11 mouse cellular contexts compared by ENCODE assay signal in the genomic region with DNA sequence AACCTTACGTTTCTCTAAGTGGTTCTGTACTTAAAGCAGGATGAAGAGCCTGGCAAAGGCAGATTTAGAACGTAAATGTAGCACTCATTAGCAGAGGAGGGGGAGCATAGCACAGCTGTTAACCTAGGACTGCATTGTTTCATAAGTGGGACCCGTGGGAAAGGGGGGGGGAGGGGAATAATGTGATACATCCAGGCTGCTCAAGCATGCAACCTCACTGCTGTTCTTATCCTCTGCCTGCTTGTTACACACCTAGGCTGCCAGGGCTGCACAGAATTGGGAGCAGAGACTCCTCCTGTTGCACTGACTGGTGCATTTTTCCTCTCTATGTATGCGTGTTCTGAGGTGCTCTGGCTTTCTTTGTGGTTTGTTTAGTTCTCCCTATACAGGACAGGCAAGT.
A peak's percentile ranks its signal among the peaks of the same experiment; 100 is the strongest.
DNase-seq lines count a peak whose midpoint lies in the region; ATAC-seq and TF ChIP-seq lines count a peak whose summit lies in the region.
"Had no signal": no experiment of that assay in that cellular context is flagged by ENCODE, and none has a peak within 500 bp of the region (broad histone marks: within the 10 kb centered on the region; RNA-seq: fewer than 3 reads in every experiment).

No protein-coding gene starts in this region.

- no peak overlapping the region for H3K9ac ChIP-seq in midbrain, embryonic 11.5 days (ENCODE audit: low read length)
- no peak overlapping the region for H3K9ac ChIP-seq in forebrain, embryonic 15.5 days (replicated peaks)
- no peak overlapping the region for H3K9ac ChIP-seq in liver, embryonic 12.5 days
- H3K9ac ChIP-seq: liver, embryonic 14.5 days had no signal

- TF ChIP-seq POLR2A in cerebellum, adult 2 months (IDR thresholded peaks at IDR 0.05; ENCODE audit: borderline replicate concordance, insufficient read depth, low read length), result no peak

- no peak for TF ChIP-seq CTCF in cerebellum, adult 2 months (IDR thresholded peaks at IDR 0.05; ENCODE audit: borderline replicate concordance, insufficient read depth, low read depth, low read length)

- peak; percentile 80 for ATAC-seq in midbrain, embryonic 11.5 days (ENCODE audit: low FRiP score)
- ATAC-seq in forebrain, embryonic 15.5 days (replicated peaks), result 0 out of 2 replicates have a peak, but pooled peaks have one; percentile 35
- ATAC-seq in inflammation-experienced regulatory T-cells, adult 6 months, result no peak
- ATAC-seq in liver, embryonic 12.5 days, result no peak

- DNase-seq in midbrain, embryonic 11.5 days (ENCODE audit: low spot score, missing footprints), result peak; percentile 74
- DNase-seq in midbrain, embryonic 10.5 days (ENCODE audit: low spot score), result no peak
- DNase-seq in mesoderm, embryonic 11.5 days (ENCODE audit: low read depth, low spot score), result peak; percentile 15
- peak; percentile 71 for DNase-seq in retina, postnatal 1 day
- no peak for DNase-seq in cerebellum, adult 2 months
- DNase-seq: heart, adult 18-20 months; kidney, postnatal 36 days had no signal

- H3K4me3 ChIP-seq in midbrain, embryonic 11.5 days (ENCODE audit: low read depth, low read length), result no peak overlapping the region
- no peak overlapping the region for H3K4me3 ChIP-seq in midbrain, embryonic 10.5 days
- H3K4me3 ChIP-seq in forebrain, embryonic 15.5 days, result no peak overlapping the region
- H3K4me3 ChIP-seq in cerebellum, adult 2 months (replicated peaks; ENCODE audit: insufficient read depth, low read depth, low read length), result no peak overlapping the region
- no peak overlapping the region for H3K4me3 ChIP-seq in liver, embryonic 12.5 days

- H3K27ac ChIP-seq in midbrain, embryonic 11.5 days (ENCODE audit: low read depth, low read length), result no peak overlapping the region
- no peak overlapping the region for H3K27ac ChIP-seq in midbrain, embryonic 10.5 days (replicated peaks)
- H3K27ac ChIP-seq in forebrain, embryonic 15.5 days (replicated peaks), result no peak overlapping the region
- H3K27ac ChIP-seq in cerebellum, adult 2 months (ENCODE audit: insufficient read depth, low read length), result no peak overlapping the region
- no peak overlapping the region for H3K27ac ChIP-seq in liver, embryonic 12.5 days
- H3K27ac ChIP-seq: liver, embryonic 14.5 days had no signal

- no peaks in the 10 kb centered on the region for H3K9me3 ChIP-seq in midbrain, embryonic 11.5 days (ENCODE audit: control insufficient read depth, low read length)
- H3K9me3 ChIP-seq in midbrain, embryonic 10.5 days (replicated peaks), result no peaks in the 10 kb centered on the region
- no peaks in the 10 kb centered on the region for H3K9me3 ChIP-seq in forebrain, embryonic 15.5 days
- H3K9me3 ChIP-seq in liver, embryonic 12.5 days (replicated peaks), result no peaks in the 10 kb centered on the region

- H3K4me1 ChIP-seq in midbrain, embryonic 11.5 days (ENCODE audit: control insufficient read depth, insufficient read depth, low read length), result no peaks in the 10 kb centered on the region
- no peaks in the 10 kb centered on the region for H3K4me1 ChIP-seq in midbrain, embryonic 10.5 days
- H3K4me1 ChIP-seq in forebrain, embryonic 15.5 days, result 0 out of 2 replicates have a peak, but pooled peaks cover 2% of the 10 kb centered on the region
- no peaks in the 10 kb centered on the region for H3K4me1 ChIP-seq in cerebellum, adult 2 months (ENCODE audit: control insufficient read depth, insufficient read depth, low read length)
- H3K4me1 ChIP-seq in liver, embryonic 12.5 days, result no peaks in the 10 kb centered on the region

- no peak overlapping the region for H3K4me2 ChIP-seq in midbrain, embryonic 11.5 days
- H3K4me2 ChIP-seq in forebrain, embryonic 15.5 days (replicated peaks), result no peak overlapping the region
- H3K4me2 ChIP-seq in liver, embryonic 12.5 days, result no peak overlapping the region

- no peaks in the 10 kb centered on the region for H3K36me3 ChIP-seq in midbrain, embryonic 11.5 days (ENCODE audit: control insufficient read depth, insufficient read depth, low read length)
- no peaks in the 10 kb centered on the region for H3K36me3 ChIP-seq in midbrain, embryonic 10.5 days
- H3K36me3 ChIP-seq in forebrain, embryonic 15.5 days, result no peaks in the 10 kb centered on the region
- H3K36me3 ChIP-seq in liver, embryonic 12.5 days, result no peaks in the 10 kb centered on the region

- 59% methylated on average over 4 of the region's 4 CpGs for WGBS in midbrain, embryonic 11.5 days
- 56% methylated on average over 4 of the region's 4 CpGs for WGBS in midbrain, embryonic 10.5 days
- 19% methylated on average over 4 of the region's 4 CpGs for WGBS in forebrain, embryonic 15.5 days
- WGBS in cerebellum, adult 2 months, result 44% methylated on average over 4 of the region's 4 CpGs
- 42% methylated on average over 4 of the region's 4 CpGs for WGBS in liver, embryonic 12.5 days (ENCODE audit: insufficient replicate concordance)

- no peaks in the 10 kb centered on the region for H3K27me3 ChIP-seq in midbrain, embryonic 11.5 days (ENCODE audit: control insufficient read depth, insufficient read depth, low read length)
- no peaks in the 10 kb centered on the region for H3K27me3 ChIP-seq in midbrain, embryonic 10.5 days (ENCODE audit: low read depth, poor library complexity, severe bottlenecking)
- H3K27me3 ChIP-seq in forebrain, embryonic 15.5 days, result no peaks in the 10 kb centered on the region
- no peaks in the 10 kb centered on the region for H3K27me3 ChIP-seq in cerebellum, adult 2 months (ENCODE audit: control insufficient read depth, insufficient read depth, low read length)
- no peaks in the 10 kb centered on the region for H3K27me3 ChIP-seq in liver, embryonic 12.5 days (replicated peaks)

Comparison
In these comparisons a context has a peak if more than half of its experiments do, and no peak if none do; other contexts are left out.
1. DNase-seq: peak in midbrain, embryonic 11.5 days (single experiment), mesoderm, embryonic 11.5 days (single experiment) and retina, postnatal 1 day (single experiment); none in midbrain, embryonic 10.5 days (single experiment) and cerebellum, adult 2 months (0 of 2).
2. ATAC-seq: peak in midbrain, embryonic 11.5 days (single experiment) and forebrain, embryonic 15.5 days (single experiment); none in inflammation-experienced regulatory T-cells, adult 6 months (single experiment) and liver, embryonic 12.5 days (single experiment).